Mouse (Mus musculus) spleen, postnatal 4 days (tissue): ENCODE results near the gene Il4i1.

Experiments used
- DNase-seq, 2 experiments: peaks; one replicate each; pipeline ENCODE4 v3.0.0; 2022; ENCODE audit warnings: low spot score in 2 of 2

The Il4i1 gene

DNA sequence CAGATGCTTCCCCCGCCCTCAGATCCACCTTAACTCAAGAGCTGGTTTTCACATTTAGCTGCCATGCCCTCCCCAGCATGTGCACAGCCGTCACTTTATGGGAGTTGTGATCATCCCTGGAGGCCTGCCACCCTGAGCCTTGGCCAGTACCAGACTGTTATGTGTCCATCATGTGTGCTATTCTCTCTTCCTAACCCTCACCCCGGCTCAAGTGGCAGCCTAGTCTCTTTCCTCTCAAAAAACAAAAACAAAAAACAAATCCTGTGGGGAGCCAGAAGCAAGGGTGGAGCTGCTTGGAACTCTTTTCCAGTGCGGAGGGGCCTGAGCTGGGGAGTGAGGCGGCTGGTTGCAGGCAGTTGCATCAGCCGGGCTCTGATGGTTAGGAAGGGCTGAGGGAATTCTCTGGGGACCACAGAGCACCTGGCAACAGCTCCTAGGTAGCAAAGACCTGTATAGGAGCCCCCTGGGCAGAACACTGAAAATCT, 2.6 kb downstream of the Il4i1 start:
- DNase-seq: peak; percentile 42 to 67

GRCm38 (mm10) chr7:44819391-44819790, 3.2 kb downstream of the Il4i1 start:
- peak in 1 of 2 experiments; percentile 3 for DNase-seq

DNA sequence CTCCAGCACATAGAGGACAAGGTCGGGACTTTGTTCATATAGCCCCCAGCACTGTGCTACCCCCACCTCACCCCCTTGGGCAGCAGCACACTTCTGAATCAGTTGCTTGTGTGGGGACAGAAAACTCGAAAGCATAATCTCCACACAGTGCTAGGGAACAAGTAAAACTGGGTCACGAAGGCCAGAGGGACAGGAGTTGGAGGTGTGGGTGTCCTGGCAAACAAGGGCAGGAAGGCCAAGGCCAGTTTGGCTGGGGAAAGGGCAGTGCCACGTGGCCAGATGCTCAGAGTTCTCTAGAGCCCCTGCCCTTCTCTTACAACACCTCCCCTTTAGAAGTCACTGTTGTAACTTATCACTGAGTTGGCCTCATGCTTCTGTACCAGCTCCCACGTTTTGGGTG, 3.7 kb downstream of the Il4i1 start:
- DNase-seq: peak; percentile 10 to 55

- DNase-seq: peak; percentile 6 to 33
Measured at GRCm38 (mm10) chr7:44820525-44820924, 4.3 kb downstream of the Il4i1 start.

DNA sequence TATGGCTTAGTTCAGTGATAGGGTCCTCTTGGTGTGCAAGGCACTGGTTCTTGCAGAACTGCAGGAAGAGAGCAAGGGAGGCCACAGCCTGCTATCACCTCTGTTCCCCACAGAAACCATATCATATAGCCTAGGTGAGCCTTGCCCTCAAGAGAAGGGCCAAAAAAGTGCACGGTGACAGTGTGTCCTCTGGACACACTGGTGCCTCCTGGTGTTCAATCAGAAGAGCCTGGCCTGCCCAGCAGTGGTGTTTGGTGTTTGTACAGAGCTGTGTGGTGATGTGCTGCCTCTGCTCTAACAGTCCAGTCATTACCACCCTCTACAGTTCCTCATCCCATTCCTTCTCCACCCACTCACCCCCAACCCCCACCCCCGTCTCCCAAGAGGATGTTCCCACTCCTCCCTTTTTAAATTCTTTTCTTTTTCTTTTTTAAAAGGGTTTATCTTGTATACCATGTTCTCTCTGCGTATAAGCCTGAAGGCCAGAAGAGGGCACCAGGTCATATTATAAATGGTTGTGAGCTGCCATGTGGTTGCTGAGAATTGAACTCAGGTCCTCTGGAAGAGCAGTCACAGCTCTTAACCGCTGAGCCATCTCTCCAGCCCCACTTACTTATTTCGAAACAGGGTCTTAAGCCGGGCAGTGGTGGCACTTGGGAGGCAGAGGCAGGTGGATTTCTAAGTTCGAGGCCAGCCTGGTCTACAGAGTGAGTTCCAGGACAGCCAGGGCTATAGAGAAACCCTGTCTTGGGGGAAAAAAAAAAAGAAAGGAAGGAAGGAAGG, 5.7 kb downstream of the Il4i1 start:
- peak; percentile 19 to 59 for DNase-seq

GRCm38 (mm10) chr7:44823409-44823808, 7.2 kb downstream of the Il4i1 start:
- DNase-seq: peak in 1 of 2 experiments; percentile 57

DNA sequence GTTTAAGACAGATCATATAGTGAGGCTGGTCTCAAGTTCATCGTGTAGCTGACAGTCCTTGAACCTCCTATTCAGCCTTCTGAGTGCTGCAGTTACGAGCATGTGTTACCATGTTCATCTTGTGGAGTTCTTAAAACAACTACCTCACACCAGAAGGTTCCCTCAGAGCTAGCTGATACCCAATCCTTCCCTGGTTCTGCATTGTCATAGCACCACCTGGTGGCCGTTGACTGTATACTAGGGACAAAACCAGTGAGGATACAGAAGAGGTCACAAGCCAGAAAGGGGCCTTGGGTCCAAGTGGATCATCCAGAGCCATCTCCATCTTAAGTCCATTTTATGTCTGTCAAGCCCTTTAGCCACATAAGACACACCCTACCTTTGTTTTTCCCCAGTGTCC, 8.7 kb downstream of the Il4i1 start:
- DNase-seq: peak; percentile 79 to 91

GRCm38 (mm10) chr7:44826771-44827170, 10.6 kb downstream of the Il4i1 start:
- no peak for DNase-seq

DNA sequence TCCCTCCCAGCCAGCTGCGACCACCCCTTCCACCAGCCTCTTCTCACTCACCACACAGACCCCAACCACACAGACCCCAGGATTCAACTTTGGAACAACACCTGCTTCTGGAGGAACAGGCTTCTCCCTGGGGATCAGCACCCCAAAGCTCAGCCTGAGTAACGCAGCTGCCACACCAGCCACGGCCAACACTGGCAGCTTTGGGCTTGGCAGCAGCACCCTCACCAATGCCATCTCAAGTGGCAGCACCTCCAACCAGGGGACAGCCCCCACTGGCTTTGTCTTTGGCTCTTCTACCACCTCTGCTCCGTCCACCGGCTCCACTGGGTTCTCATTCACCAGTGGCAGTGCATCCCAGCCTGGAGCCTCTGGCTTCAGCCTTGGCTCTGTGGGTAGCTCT, 12.5 kb downstream of the Il4i1 start:
- DNase-seq: no peak

GRCm38 (mm10) chr7:44832763-44833162, 16.6 kb downstream of the Il4i1 start:
- no peak for DNase-seq

DNA sequence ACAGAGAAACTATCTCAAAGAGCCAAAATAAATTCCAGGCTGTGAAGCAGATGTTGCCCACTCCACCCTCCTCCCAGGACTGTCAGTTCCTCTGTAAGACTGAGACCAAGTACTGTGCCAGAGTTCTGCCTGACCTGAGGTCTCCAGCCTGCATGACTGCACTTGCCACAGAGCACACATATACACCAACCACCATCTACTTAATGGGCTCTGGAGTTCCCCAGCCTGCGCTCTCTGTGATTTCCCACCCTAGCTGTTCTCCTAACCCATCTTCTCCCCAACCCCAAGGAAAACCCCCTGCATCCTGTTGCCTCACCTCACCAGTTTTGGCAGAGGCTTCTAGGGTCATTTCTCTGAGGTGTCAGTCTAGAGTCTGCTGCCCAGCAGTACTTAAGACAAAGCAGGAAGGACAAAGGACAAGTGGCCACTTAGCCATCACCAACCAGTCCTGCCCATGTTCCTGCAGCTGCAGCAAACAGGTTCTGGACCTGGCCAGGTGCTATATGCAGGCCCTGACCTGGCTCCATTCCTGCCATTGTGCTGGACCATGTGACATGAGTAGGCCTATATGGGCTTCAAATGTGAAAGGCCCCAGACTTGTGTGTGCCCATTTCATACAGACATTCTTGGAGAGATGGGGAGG, 19.3 kb downstream of the Il4i1 start:
- DNase-seq: peak in 1 of 2 experiments; percentile 14

- DNase-seq: peak; percentile 74 to 82
Measured at GRCm38 (mm10) chr7:44836016-44836404, 19.8 kb downstream of the Il4i1 start.

- peak; percentile 17 to 64 for DNase-seq
Measured at GRCm38 (mm10) chr7:44836423-44837053, 20.4 kb downstream of the Il4i1 start.

GRCm38 (mm10) chr7:44838073-44838472, 21.9 kb downstream of the Il4i1 start:
- DNase-seq: no peak

DNA sequence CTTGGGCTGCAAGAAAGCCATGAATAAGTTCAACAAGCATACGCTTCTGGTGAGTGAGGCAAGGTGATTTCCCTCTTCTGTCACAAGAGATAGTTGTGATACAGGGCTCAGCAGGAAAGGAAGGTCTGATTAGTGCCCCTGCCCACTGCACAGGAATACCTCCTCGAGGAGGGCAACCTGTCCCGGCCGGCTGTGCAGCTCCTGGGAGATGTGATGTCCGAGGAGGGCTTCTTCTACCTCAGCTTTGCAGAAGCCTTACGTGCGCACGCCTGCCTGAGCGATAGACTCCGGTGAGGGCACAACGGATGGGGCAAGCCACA, 22.9 kb downstream of the Il4i1 start:
- no peak for DNase-seq

DNA sequence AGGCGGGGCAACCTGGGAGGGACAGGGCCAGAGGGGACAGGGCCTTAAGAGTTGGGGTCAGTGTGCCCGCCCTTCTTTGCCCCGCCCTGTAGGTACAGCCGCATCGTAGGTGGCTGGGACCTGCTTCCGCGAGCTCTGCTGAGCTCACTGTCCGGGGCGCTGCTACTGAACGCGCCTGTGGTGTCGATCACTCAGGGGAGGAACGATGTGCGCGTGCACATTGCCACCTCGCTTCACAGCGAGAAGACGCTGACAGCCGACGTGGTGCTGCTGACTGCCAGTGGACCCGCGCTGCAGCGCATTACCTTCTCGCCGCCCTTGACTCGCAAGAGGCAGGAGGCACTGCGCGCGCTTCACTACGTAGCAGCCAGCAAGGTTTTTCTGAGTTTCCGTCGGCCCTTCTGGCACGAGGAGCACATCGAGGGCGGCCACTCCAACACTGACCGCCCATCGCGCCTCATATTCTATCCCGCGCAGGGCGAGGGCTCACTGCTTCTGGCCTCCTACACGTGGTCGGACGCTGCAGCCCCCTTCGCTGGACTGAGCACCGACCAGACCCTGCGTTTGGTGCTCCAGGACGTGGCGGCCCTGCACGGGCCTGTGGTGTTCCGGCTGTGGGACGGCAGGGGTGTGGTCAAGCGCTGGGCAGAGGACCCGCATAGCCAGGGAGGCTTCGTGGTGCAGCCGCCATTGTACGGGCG, 23.5 kb downstream of the Il4i1 start:
- peak; percentile 59 to 79 for DNase-seq

GRCm38 (mm10) chr7:44840426-44840825, 24.2 kb downstream of the Il4i1 start:
- DNase-seq: peak; percentile 19 to 69

DNA sequence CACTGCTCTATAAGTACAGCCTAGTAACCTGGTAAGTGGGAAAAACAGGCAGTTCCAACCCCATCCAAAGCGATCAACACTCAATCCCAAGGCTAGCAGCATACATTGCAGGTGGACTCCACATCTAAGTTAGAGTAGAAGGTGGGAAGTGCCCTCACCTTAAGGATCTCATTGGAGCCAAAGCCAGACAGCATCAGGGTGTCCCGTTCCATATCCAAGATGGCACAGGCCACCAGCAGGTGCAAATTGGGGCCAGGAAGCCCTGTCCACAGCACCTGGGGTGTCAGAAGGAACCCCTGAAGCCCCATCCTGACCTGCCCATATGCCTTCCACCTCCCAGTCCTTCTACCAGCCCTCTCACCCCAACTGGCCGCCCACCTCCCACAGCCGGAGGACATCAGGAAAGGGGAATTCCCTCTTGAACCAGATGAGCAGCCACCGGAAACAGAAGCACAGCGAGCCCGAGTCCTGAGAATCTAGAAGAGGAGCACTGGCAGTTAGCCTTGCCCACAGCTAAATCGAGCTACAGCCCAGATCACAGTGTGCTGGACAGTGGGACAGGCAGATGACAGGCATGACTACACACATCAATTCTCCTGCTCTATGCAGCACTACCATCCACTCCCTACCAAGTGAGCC, 25.8 kb downstream of the Il4i1 start:
- no peak for DNase-seq

DNA sequence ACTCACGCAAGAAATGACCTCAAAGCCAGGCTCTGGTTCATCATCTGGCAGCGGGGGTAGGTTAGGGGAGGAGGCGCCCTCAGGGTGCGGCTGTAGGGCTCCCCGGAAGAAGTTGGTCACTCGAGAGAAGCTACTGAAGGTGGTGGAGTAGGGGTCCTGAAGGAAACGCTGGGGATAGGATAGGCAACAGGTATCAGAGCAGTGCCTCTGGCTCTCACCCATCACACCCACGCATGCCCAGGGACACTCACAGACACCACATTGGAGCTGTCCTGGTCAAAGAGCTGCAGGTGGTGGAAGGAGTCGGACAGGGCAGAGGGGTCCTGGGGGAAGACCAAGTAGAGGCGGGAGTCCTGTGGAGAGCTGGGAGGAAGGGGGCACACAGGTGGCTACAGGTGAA, 28.8 kb downstream of the Il4i1 start:
- no peak for DNase-seq

- no peak for DNase-seq
Measured at GRCm38 (mm10) chr7:44846804-44847203, 30.6 kb downstream of the Il4i1 start.

DNA sequence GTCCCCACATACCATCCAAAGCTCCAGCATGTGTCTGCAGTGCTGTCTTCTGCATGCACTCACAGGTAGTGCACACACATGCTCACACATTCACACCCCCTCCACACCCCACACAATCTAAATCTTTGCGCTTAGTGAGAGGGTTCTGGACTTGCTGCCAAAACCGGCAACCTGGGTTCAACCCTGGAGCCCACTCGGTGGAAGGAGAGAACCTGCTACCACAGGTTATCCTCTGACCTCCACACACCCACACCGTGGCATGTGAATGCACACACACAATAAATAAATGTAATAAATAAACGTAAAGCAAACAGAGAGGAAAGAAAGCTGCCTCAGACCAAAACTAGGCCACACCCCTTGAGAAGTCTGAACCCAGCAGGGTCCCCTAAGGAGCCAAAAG, 31.6 kb downstream of the Il4i1 start:
- no peak for DNase-seq
